Mouse (Mus musculus) fibroblast of lung, adult 2 months (primary cell): Measurements from ENCODE around the gene Npm1.

Experiments used
- DNase-seq: peaks from one replicate; pipeline ENCODE4 v3.0.0-alpha.2; 2011; ENCODE audit warnings: low read depth

Gene Npm1

GRCm38 (mm10) chr11:33180701-33181116 is 17.7 kb upstream of the Npm1 start:
- no peak for DNase-seq

- DNase-seq = no peak
These were observed 16.8 kb upstream of the Npm1 start for GRCm38 (mm10) chr11:33179802-33180201.

GRCm38 (mm10) chr11:33176525-33177245 is 13.7 kb upstream of the Npm1 start:
- DNase-seq = no peak

- no peak for DNase-seq
These were observed 12.8 kb upstream of the Npm1 start for GRCm38 (mm10) chr11:33175768-33176167.

GRCm38 (mm10) chr11:33170489-33170888 is 7.5 kb upstream of the Npm1 start:
- no peak for DNase-seq

GRCm38 (mm10) chr11:33162211-33162997 is 602 bp downstream of the Npm1 start:
- no peak for DNase-seq

GRCm38 (mm10) chr11:33159741-33160140 is 3.3 kb downstream of the Npm1 start:
- DNase-seq = no peak

- DNase-seq = no peak
These were observed 5.4 kb downstream of the Npm1 start for GRCm38 (mm10) chr11:33157453-33158196.

- DNase-seq = no peak
These were observed 6.5 kb downstream of the Npm1 start for GRCm38 (mm10) chr11:33156436-33157015.

- DNase-seq = no peak
These were observed 8.5 kb downstream of the Npm1 start for GRCm38 (mm10) chr11:33154459-33154858.

- DNase-seq = no peak
These were observed 10.0 kb downstream of the Npm1 start for GRCm38 (mm10) chr11:33152997-33153396.

GRCm38 (mm10) chr11:33151780-33152145 is 11.2 kb downstream of the Npm1 start:
- DNase-seq = no peak

- DNase-seq = no peak
These were observed 11.8 kb downstream of the Npm1 start for GRCm38 (mm10) chr11:33151128-33151779.

GRCm38 (mm10) chr11:33150364-33150763 is 12.6 kb downstream of the Npm1 start:
- no peak for DNase-seq

GRCm38 (mm10) chr11:33149453-33149852 is 13.6 kb downstream of the Npm1 start:
- DNase-seq = no peak

- no peak for DNase-seq
These were observed 13.9 kb downstream of the Npm1 start for GRCm38 (mm10) chr11:33149088-33149436.

GRCm38 (mm10) chr11:33148338-33149087 is 14.5 kb downstream of the Npm1 start:
- peak; percentile 79 for DNase-seq

GRCm38 (mm10) chr11:33147572-33148337 is 15.3 kb downstream of the Npm1 start:
- DNase-seq = no peak

- DNase-seq = no peak
These were observed 15.8 kb downstream of the Npm1 start, which contains the start of gene Fgf18 for GRCm38 (mm10) chr11:33147171-33147571. Gene Fgf18 (minus strand): TSS chr11:33147400.

- no peak for DNase-seq
These were observed 16.3 kb downstream of the Npm1 start for GRCm38 (mm10) chr11:33146651-33147131.
